Mouse (Mus musculus): ENCODE results near the gene Reep1.
"Not testable (repeated sequence)": the region's sequence is repeated elsewhere in the genome, so short reads cannot be mapped to it uniquely, and the experiment has no call there.

The Reep1 gene

DNA sequence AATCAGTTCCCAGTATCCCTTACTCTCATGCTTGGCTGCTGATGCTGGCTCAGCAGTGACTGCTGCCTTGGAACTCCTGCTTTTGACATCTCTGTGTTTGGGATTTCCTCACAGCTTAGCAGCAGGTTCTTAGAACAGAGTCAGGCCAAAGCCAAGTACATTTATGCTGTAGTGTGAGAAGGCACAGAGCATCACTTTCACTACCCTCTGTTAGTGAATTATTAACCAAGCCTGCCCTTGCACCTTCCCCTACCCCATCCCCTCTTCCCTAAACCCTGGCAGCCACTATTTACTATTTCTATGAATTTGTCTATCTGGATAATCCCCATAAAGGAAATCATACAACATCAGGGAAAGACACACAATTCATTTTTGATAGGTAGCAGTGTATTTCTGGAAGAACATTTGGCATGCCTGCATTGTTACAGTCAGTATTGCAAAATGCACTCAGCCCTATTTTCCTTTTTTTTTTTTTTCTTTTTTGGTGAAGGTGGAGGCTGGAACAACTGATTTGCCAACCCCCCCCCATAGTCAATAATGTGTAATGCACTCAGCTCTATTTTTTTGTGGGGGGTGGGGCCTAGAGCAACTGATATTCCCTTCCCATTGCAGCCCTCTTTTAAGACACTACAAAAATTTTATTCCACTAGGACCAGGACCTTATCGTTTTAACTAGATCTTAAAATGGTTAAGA, 133.4 kb downstream of the Reep1 start:
- no peak for DNase-seq (ENCODE audit: low read depth, low spot score)

DNA sequence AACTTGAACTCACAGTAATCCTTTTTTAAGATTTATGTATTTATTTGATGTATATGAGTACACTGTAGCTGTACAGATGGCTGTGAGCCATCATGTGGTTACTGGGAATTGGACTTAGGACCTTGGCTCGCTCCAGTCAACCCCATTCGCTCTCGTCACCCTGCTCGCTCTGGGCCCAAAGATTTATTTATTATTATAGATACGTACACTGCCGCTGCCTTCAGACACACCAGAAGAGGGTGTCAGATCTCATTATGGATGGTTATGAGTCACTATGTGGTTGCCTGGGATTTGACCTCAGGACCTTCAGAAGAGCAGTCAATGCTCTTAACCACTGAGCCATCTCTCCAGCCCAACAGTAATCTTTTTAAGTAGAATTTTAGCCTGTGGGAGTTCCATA, 139.5 kb downstream of the Reep1 start:
- not testable (repeated sequence) for DNase-seq (ENCODE audit: low read depth, low spot score)

Measured in WW6 (cell line).